11 mouse cellular contexts compared by ENCODE assay signal in genomic region chr4:133570066-133570466, GRCm38 (mm10). TPM values are rescaled to one million over a fixed set of nuclear protein-coding genes. Genes with fewer than 3 reads are reported as not detected.
DNase-seq lines count a peak whose midpoint lies in the region; ATAC-seq lines count a peak whose summit lies in the region.
"Had no signal": no experiment of that assay in that cellular context is flagged by ENCODE, and none has a peak within 500 bp of the region (broad histone marks: within the 10 kb centered on the region; RNA-seq: fewer than 3 reads in every experiment).

No protein-coding gene starts in this region.

- no peak overlapping the region for H3K4me3 ChIP-seq in intestine, embryonic 16.5 days (ENCODE audit: low read length)
- H3K4me3 ChIP-seq in liver, embryonic 13.5 days (replicated peaks): no peak overlapping the region
- no peak overlapping the region for H3K4me3 ChIP-seq in forebrain, embryonic 12.5 days (replicated peaks)
- H3K4me3 ChIP-seq: heart, embryonic 10.5 days; midbrain, embryonic 12.5 days had no signal

- peak overlapping the region; percentile 30 for H3K4me2 ChIP-seq in intestine, embryonic 16.5 days (ENCODE audit: low read depth, low read length)
- 0 out of 2 replicates have a peak overlapping the region, but pooled peaks have one; percentile 21 for H3K4me2 ChIP-seq in liver, embryonic 13.5 days
- H3K4me2 ChIP-seq in forebrain, embryonic 12.5 days: no peak overlapping the region
- H3K4me2 ChIP-seq: midbrain, embryonic 12.5 days had no signal

- ATAC-seq in intestine, embryonic 16.5 days: peak; percentile 64
- ATAC-seq in liver, embryonic 13.5 days (ENCODE audit: low read depth): peak; percentile 30; the same call in 1 of the 2 replicates
- no peak for ATAC-seq in forebrain, embryonic 12.5 days (ENCODE audit: low FRiP score)
- no peak for ATAC-seq in granulocyte monocyte progenitor cell, adult 5-6 weeks (replicated peaks; ENCODE audit: poor library complexity, severe bottlenecking)
- ATAC-seq: forebrain, postnatal 0 days had no signal

- intact Hi-C loops in left cerebral cortex, postnatal 36 days (cut with DNase I): no loop called here

- no peaks in the 10 kb centered on the region for H3K9me3 ChIP-seq in intestine, embryonic 16.5 days (ENCODE audit: control insufficient read depth, low read length)
- no peaks in the 10 kb centered on the region for H3K9me3 ChIP-seq in liver, embryonic 13.5 days (replicated peaks)
- H3K9me3 ChIP-seq in forebrain, embryonic 12.5 days: no peaks in the 10 kb centered on the region
- H3K9me3 ChIP-seq: heart, embryonic 10.5 days; midbrain, embryonic 12.5 days had no signal

- 0 out of 2 replicates have a peak overlapping the region, but pooled peaks have one; percentile 2 for H3K9ac ChIP-seq in intestine, embryonic 16.5 days (ENCODE audit: low read depth, low read length)
- no peak overlapping the region for H3K9ac ChIP-seq in liver, embryonic 13.5 days
- H3K9ac ChIP-seq in forebrain, embryonic 12.5 days: no peak overlapping the region
- H3K9ac ChIP-seq: forebrain, postnatal 0 days; midbrain, embryonic 12.5 days had no signal

- peak overlapping the region; percentile 78 for H3K27ac ChIP-seq in intestine, embryonic 16.5 days (ENCODE audit: low read length)
- H3K27ac ChIP-seq in liver, embryonic 13.5 days: peak overlapping the region; percentile 70
- H3K27ac ChIP-seq in forebrain, embryonic 12.5 days: no peak overlapping the region
- H3K27ac ChIP-seq: heart, embryonic 10.5 days; midbrain, embryonic 12.5 days had no signal

- H3K36me3 ChIP-seq in intestine, embryonic 16.5 days (ENCODE audit: control insufficient read depth, insufficient read depth, low read length): no peaks in the 10 kb centered on the region
- H3K36me3 ChIP-seq in liver, embryonic 13.5 days: no peaks in the 10 kb centered on the region
- no peaks in the 10 kb centered on the region for H3K36me3 ChIP-seq in forebrain, embryonic 12.5 days (replicated peaks)
- H3K36me3 ChIP-seq: heart, embryonic 10.5 days; midbrain, embryonic 12.5 days had no signal

- peaks cover 3% of the 10 kb centered on the region; the same call in 1 of the 2 replicates for H3K4me1 ChIP-seq in intestine, embryonic 16.5 days (ENCODE audit: control insufficient read depth, insufficient read depth, low read length)
- H3K4me1 ChIP-seq in liver, embryonic 13.5 days (replicated peaks): peaks cover 16% of the 10 kb centered on the region
- H3K4me1 ChIP-seq in forebrain, embryonic 12.5 days: peaks cover 6% of the 10 kb centered on the region

- DNase-seq in 3134 (ENCODE audit: extremely low read depth, insufficient read length, low spot score) (peak; percentile 52), ES-CJ7 (ENCODE audit: low read depth, low spot score) (peak; percentile 90)
- no peak for DNase-seq in liver, embryonic 13.5 days
- DNase-seq in left cerebral cortex, postnatal 36 days (ENCODE audit: low spot score in 2 of 2): no peak
- DNase-seq in urinary bladder, adult 2 months (ENCODE audit: low spot score): no peak
- DNase-seq: forebrain, postnatal 0 days had no signal

- H3K27me3 ChIP-seq in intestine, embryonic 16.5 days (replicated peaks; ENCODE audit: control insufficient read depth, insufficient read depth, low read length): no peaks in the 10 kb centered on the region
- H3K27me3 ChIP-seq in liver, embryonic 13.5 days: peaks cover 3% of the 10 kb centered on the region; the same call in 1 of the 2 replicates
- no peaks in the 10 kb centered on the region for H3K27me3 ChIP-seq in forebrain, embryonic 12.5 days
- H3K27me3 ChIP-seq: midbrain, embryonic 12.5 days had no signal

- 38% methylated on average over 10 of the region's 10 CpGs for WGBS in intestine, embryonic 16.5 days
- WGBS in liver, embryonic 13.5 days (ENCODE audit: insufficient replicate concordance): 47% methylated on average over 10 of the region's 10 CpGs
- 65% methylated on average over 10 of the region's 10 CpGs for WGBS in forebrain, embryonic 12.5 days

RNA-seq across cellular contexts. Expression of gene Gpatch3, which starts 4.5 kb away (rescaled TPM):
- 5.5 and 7.5 TPM in 2 replicates for polyA plus RNA-seq in intestine, embryonic 16.5 days (2015; fragmentation: Nextera tagmentation; extraction: Ambion mirVana)
- 4.3 and 4.6 TPM in 2 replicates for polyA plus RNA-seq in liver, embryonic 13.5 days (2015; fragmentation: Nextera tagmentation; extraction: Ambion mirVana)
- 8.7 and 9.8 TPM in 2 replicates for polyA plus RNA-seq in forebrain, embryonic 12.5 days (2016; fragmentation: Nextera tagmentation; extraction: Ambion mirVana)
- 4.2 and 17.8 TPM in 2 replicates for total RNA-seq in granulocyte monocyte progenitor cell, adult 5-6 weeks (2014; fragmentation: Nextera tagmentation)
- total RNA-seq in granulocyte monocyte progenitor cell, adult 5-6 weeks (2017): 18.3 and 23.7 TPM in 2 replicates
- total RNA-seq in left cerebral cortex, postnatal 36 days (2021): 10 to 100 TPM in 1 of 2 experiments, 1 to 10 TPM in 1; 9.2 to 10.3 TPM
- polyA plus RNA-seq in urinary bladder, adult 2 months (2012; rRNA removed): 4.5 and 4.6 TPM in 2 replicates

RNA-seq across cellular contexts. Expression of gene Gpn2, which starts 14.1 kb away (rescaled TPM):
- 17.1 and 17.3 TPM in 2 replicates for polyA plus RNA-seq in intestine, embryonic 16.5 days (2015; fragmentation: Nextera tagmentation; extraction: Ambion mirVana)
- polyA plus RNA-seq in liver, embryonic 13.5 days (2015; fragmentation: Nextera tagmentation; extraction: Ambion mirVana): 12.5 and 13.5 TPM in 2 replicates
- polyA plus RNA-seq in forebrain, embryonic 12.5 days (2016; fragmentation: Nextera tagmentation; extraction: Ambion mirVana): 26.0 and 26.6 TPM in 2 replicates
- total RNA-seq in granulocyte monocyte progenitor cell, adult 5-6 weeks (2014; fragmentation: Nextera tagmentation): 11.5 and 16.2 TPM in 2 replicates
- 21.3 and 27.2 TPM in 2 replicates for total RNA-seq in granulocyte monocyte progenitor cell, adult 5-6 weeks (2017)
- total RNA-seq in left cerebral cortex, postnatal 36 days (2021): 10 to 100 TPM in 1 of 2 experiments, 1 to 10 TPM in 1; 9.5 to 10.7 TPM
- polyA plus RNA-seq in urinary bladder, adult 2 months (2012; rRNA removed): 20.5 and 25.2 TPM in 2 replicates

RNA-seq across cellular contexts. Expression of gene Nr0b2, which starts 16.9 kb away (rescaled TPM):
- polyA plus RNA-seq in intestine, embryonic 16.5 days (2015; fragmentation: Nextera tagmentation; extraction: Ambion mirVana): 9.2 and 10.3 TPM in 2 replicates
- 0.31 and 0.51 TPM in 2 replicates for polyA plus RNA-seq in liver, embryonic 13.5 days (2015; fragmentation: Nextera tagmentation; extraction: Ambion mirVana)
- not detected in 2 replicates for polyA plus RNA-seq in forebrain, embryonic 12.5 days (2016; fragmentation: Nextera tagmentation; extraction: Ambion mirVana)
- total RNA-seq in granulocyte monocyte progenitor cell, adult 5-6 weeks (2014; fragmentation: Nextera tagmentation): 4.0 and 6.4 TPM in 2 replicates
- 1.4 and 2.0 TPM in 2 replicates for total RNA-seq in granulocyte monocyte progenitor cell, adult 5-6 weeks (2017)
- total RNA-seq in left cerebral cortex, postnatal 36 days (2021): not detected
- polyA plus RNA-seq in urinary bladder, adult 2 months (2012; rRNA removed): not detected in 2 replicates
- total RNA-seq: forebrain, postnatal 0 days had no signal
- polyA plus RNA-seq: forebrain, postnatal 0 days; midbrain, embryonic 12.5 days had no signal

RNA-seq across cellular contexts. Expression of gene Nudc, which starts 24.3 kb away (rescaled TPM):
- 214 and 228 TPM in 2 replicates for polyA plus RNA-seq in intestine, embryonic 16.5 days (2015; fragmentation: Nextera tagmentation; extraction: Ambion mirVana)
- polyA plus RNA-seq in liver, embryonic 13.5 days (2015; fragmentation: Nextera tagmentation; extraction: Ambion mirVana): 214 and 231 TPM in 2 replicates
- polyA plus RNA-seq in forebrain, embryonic 12.5 days (2016; fragmentation: Nextera tagmentation; extraction: Ambion mirVana): 393 and 406 TPM in 2 replicates
- total RNA-seq in granulocyte monocyte progenitor cell, adult 5-6 weeks (2014; fragmentation: Nextera tagmentation): 246 and 253 TPM in 2 replicates
- 262 and 283 TPM in 2 replicates for total RNA-seq in granulocyte monocyte progenitor cell, adult 5-6 weeks (2017)
- 100 to 1,000 TPM; 139 to 143 TPM for total RNA-seq in left cerebral cortex, postnatal 36 days (2021)
- 107 and 117 TPM in 2 replicates for polyA plus RNA-seq in urinary bladder, adult 2 months (2012; rRNA removed)

RNA-seq across cellular contexts. Expression of gene Sfn, which starts 31.9 kb away (rescaled TPM):
- 50.1 and 59.9 TPM in 2 replicates for polyA plus RNA-seq in intestine, embryonic 16.5 days (2015; fragmentation: Nextera tagmentation; extraction: Ambion mirVana)
- 0.77 and 0.92 TPM in 2 replicates for polyA plus RNA-seq in liver, embryonic 13.5 days (2015; fragmentation: Nextera tagmentation; extraction: Ambion mirVana)
- 3.9 and 6.8 TPM in 2 replicates for polyA plus RNA-seq in forebrain, embryonic 12.5 days (2016; fragmentation: Nextera tagmentation; extraction: Ambion mirVana)
- 2.8 and 3.1 TPM in 2 replicates for total RNA-seq in granulocyte monocyte progenitor cell, adult 5-6 weeks (2014; fragmentation: Nextera tagmentation)
- total RNA-seq in granulocyte monocyte progenitor cell, adult 5-6 weeks (2017): 3.6 and 4.3 TPM in 2 replicates
- total RNA-seq in left cerebral cortex, postnatal 36 days (2021): 1 to 10 TPM; 1.9 to 2.5 TPM
- polyA plus RNA-seq in urinary bladder, adult 2 months (2012; rRNA removed): 218 and 326 TPM in 2 replicates

Comparison
In these comparisons a context has a peak if more than half of its experiments do, and no peak if none do; other contexts are left out.
1. DNase-seq: peak in 3134 (single experiment) and ES-CJ7 (single experiment); none in liver, embryonic 13.5 days (single experiment), left cerebral cortex, postnatal 36 days (0 of 2) and urinary bladder, adult 2 months (single experiment).
2. ATAC-seq: peak in intestine, embryonic 16.5 days (single experiment) and liver, embryonic 13.5 days (single experiment); none in forebrain, embryonic 12.5 days (single experiment) and granulocyte monocyte progenitor cell, adult 5-6 weeks (single experiment).